Mouse (Mus musculus): ENCODE measurements around the gene Cacnb3. TPM values are rescaled to one million over a fixed set of nuclear protein-coding genes. Genes with fewer than 3 reads are reported as not detected.

Cacnb3 gene
- polyA plus RNA-seq, 1 experiment from 2014 or later: 69.7 TPM

- DNase-seq (ENCODE audit: low read depth, low spot score) (no peak), ATAC-seq (no peak)
- TF ChIP-seq CTCF (IDR thresholded peaks at IDR 0.05): no peak
- CTCF ChIA-PET: interaction anchor here (1.6 to 1.7 kb wide), 2 partner anchors 10 to 42 kb away, joined by 5 to 6 read pairs; no protein-coding TSS in a partner anchor
- POLR2A ChIA-PET: interaction anchor here (0.6 kb wide), 1 partner anchor 109 kb away, joined by 3 read pairs; no protein-coding TSS in a partner anchor
- H3K27me3 ChIP-seq: no peaks in the 10 kb centered on the region
- in situ Hi-C loops (cut with MboI; ENCODE audit: low pct_unique_long_range_greater_than_20kb): no loop called here
Observed at GRCm38 (mm10) chr15:98622199-98622598, 8.4 kb upstream of the Cacnb3 start.

DNA sequence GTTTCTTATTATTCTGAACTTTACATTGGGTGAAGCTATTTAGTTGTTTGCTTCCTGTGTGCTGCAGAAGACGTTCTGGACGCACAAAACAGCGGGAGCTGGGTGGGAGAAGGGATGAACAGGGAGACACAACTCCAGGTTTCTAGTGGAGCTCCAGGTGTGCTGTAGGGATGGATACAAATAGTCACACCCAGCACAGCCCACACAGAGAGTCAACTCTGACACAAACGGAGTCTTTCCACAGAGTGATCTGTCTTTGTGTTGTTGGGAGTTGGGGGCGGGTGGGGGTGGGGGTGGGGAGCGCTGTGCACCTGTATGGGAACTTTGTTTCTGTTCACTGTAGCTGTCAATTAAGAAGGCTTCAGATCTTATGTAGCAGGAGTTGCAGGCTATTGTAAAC lies 7.9 kb upstream of the Cacnb3 start:
- ChIA-PET POLR2A (no interaction called here), CTCF (interaction anchor here (1.6 to 1.7 kb wide), 2 partner anchors 9 to 42 kb away, joined by 5 to 6 read pairs; no protein-coding TSS in a partner anchor)
- H3K27me3 ChIP-seq: no peaks in the 10 kb centered on the region
- in situ Hi-C loops (cut with MboI; ENCODE audit: low pct_unique_long_range_greater_than_20kb): no loop called here
- ATAC-seq (no peak), DNase-seq (ENCODE audit: low read depth, low spot score) (no peak)
- TF ChIP-seq CTCF (IDR thresholded peaks at IDR 0.05): no peak

DNA sequence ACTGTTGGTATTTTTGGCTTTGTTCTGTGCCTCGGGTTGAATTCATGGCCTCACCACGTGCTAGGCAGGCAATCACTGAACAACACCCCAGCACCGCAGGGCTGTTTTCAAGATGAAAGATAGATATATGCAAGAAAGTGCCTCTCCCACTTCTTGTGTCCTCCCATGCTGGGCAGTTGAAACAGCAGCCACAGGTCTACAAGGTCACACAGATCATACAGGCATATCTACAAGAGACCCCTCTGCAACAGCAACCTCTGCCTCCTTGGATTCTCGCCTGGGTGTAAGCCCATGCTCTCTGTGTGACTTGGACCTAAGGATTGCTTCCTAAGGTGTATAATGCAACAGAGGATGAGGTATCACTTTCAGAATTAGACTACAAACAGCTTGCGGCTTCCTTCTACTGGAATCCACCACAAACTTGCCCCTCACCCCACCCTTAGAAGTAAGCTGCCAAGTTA lies 7.2 kb upstream of the Cacnb3 start:
- H3K27me3 ChIP-seq: no peaks in the 10 kb centered on the region
- in situ Hi-C loops (cut with MboI; ENCODE audit: low pct_unique_long_range_greater_than_20kb): no loop called here
- TF ChIP-seq CTCF (IDR thresholded peaks at IDR 0.05): no peak
- no peak for DNase-seq (ENCODE audit: low read depth, low spot score)
- ChIA-PET POLR2A (no interaction called here), CTCF (interaction anchor here (1.6 kb wide), 1 partner anchor 43 kb away, joined by 5 read pairs; no protein-coding TSS in a partner anchor)
- no peak for ATAC-seq

DNA sequence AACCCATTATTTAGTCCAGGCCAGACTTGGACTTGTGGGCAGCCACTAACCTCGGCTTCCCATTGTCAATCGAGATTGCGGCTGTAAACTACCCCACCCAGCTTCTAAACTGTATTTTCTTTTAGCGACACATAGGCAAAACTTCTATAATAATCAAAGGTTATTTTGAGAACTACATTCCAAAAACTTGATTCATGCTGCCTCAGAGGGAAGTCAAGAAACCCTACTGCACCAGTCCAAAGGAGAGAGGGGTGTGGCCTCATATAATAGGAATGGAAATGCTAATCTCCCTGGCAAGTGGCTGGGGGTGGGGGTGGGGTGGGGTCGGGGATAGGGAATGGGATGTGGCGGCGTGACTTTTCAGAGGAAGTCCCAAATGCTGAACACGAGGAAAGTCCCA lies 4.6 kb upstream of the Cacnb3 start:
- DNase-seq (ENCODE audit: low read depth, low spot score) (no peak), ATAC-seq (no peak)
- no peak for TF ChIP-seq CTCF (IDR thresholded peaks at IDR 0.05)
- in situ Hi-C loops (cut with MboI; ENCODE audit: low pct_unique_long_range_greater_than_20kb): no loop called here
- POLR2A ChIA-PET: interaction anchor here (0.6 kb wide), 1 partner anchor 24 kb away, joined by 4 read pairs; no protein-coding TSS in a partner anchor
- CTCF ChIA-PET: interaction anchor here (0.9 to 1.5 kb wide), 2 partner anchors 9 to 45 kb away, joined by 3 to 5 read pairs; no protein-coding TSS in a partner anchor
- H3K27me3 ChIP-seq: no peaks in the 10 kb centered on the region

DNA sequence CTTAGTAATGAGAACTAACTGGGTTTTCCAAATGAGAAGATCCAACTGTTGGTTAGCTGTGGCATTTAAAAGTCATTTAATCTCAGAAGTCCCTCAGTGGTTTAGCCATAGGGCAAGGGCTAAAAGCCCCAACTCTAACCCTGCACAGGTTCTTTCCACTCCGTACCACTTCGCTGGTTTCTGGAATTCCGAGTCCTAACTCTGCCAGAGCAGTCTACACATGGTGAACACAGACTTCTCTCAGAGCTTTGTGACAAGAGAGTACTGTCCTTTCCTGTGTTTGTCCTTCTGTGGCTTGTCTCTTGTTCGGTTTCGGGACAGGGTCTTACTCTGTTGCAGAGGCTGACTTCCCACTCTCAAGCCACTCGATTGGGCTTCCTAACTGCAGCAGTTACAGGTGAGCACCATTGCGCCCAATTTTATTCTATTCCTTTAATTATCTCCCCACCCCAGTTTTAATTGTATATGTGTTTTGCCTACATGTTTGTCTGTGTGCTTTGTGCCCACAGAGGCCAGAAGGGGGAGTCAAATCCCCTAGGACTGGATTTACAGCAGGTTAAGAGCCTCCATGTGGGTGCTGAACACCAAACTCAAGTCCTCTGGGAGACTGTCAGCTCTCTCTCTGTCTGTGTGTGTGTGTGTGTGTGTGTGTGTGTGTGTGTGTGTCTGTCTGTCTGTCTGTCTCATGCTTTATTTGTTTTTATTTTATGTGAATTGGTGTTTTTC lies 4.0 kb upstream of the Cacnb3 start:
- ATAC-seq (no peak), DNase-seq (ENCODE audit: low read depth, low spot score) (no peak)
- H3K27me3 ChIP-seq: no peaks in the 10 kb centered on the region
- in situ Hi-C loops (cut with MboI; ENCODE audit: low pct_unique_long_range_greater_than_20kb): no loop called here
- ChIA-PET CTCF (interaction anchor here (0.9 to 1.6 kb wide), 3 partner anchors 9 to 46 kb away, joined by 3 to 5 read pairs (median 4); no protein-coding TSS in a partner anchor), POLR2A (interaction anchor here (0.6 kb wide), 1 partner anchor 25 kb away, joined by 4 read pairs; no protein-coding TSS in a partner anchor)
- no peak for TF ChIP-seq CTCF (IDR thresholded peaks at IDR 0.05)

DNA sequence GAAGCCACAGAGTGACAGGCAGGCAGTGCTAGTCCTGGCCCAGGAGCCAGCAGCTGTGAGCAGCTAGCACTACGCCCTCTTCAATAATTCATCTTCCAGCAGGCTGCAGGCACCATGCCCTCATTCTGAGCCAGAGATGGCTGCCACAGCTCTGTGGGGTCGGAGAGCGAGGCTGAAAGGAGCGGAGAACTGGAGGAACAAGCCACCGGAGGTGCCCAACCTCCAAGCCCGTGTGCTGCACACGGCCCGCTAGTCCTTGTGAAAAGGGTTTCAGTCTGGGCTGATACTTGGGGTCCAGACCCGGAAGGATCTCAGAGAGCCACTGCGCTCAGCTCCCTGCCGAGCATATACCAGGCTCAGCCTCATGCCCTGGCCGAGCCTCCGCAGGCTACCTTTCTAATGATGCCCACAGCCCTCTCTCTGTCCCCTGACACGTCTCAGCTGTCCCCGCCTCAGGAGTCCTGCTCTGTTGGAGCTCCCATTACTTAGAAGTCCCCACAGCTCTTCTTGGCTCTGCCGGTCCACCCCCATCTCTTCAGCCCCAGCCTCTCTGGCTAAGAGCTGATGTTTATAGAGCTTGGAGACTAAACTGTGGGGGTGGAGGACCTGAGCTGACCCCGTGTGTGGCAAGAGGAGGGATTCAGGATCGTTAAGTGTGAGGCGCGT lies 1.9 kb upstream of the Cacnb3 start:
- ChIA-PET CTCF (interaction anchor here (1.5 kb wide), 1 partner anchor 11 kb away, joined by 8 read pairs; no protein-coding TSS in a partner anchor), POLR2A (no interaction called here)
- DNase-seq (ENCODE audit: low read depth, low spot score) (no peak), ATAC-seq (no peak)
- no peaks in the 10 kb centered on the region for H3K27me3 ChIP-seq
- in situ Hi-C loops (cut with MboI; ENCODE audit: low pct_unique_long_range_greater_than_20kb): no loop called here
- TF ChIP-seq CTCF (IDR thresholded peaks at IDR 0.05): no peak

DNA sequence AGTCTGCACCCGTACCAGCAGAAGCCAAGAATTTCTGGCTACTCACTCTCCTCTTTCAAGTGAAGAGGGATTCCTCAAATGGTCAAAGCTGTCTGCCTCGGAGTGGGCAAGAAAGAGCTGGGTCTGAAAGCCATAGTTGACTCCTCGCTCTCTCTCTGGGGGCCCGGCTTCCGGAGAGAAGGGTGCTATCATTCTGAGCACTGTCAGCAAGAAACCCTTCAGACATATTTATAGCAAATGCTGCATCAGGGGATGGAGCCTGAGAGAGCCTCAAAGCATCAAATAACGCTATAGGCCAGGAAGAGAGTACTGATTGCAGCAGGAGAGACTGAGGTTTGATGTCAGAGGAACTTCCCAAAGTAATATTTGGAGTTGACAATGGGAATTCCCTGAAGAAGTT lies 1.2 kb upstream of the Cacnb3 start:
- in situ Hi-C loops (cut with MboI; ENCODE audit: low pct_unique_long_range_greater_than_20kb): no loop called here
- no peak for TF ChIP-seq CTCF (IDR thresholded peaks at IDR 0.05)
- DNase-seq (ENCODE audit: low read depth, low spot score) (no peak), ATAC-seq (no peak)
- CTCF ChIA-PET: interaction anchor here (1.5 kb wide), 1 partner anchor 12 kb away, joined by 8 read pairs; no protein-coding TSS in a partner anchor
- POLR2A ChIA-PET: no interaction called here
- no peaks in the 10 kb centered on the region for H3K27me3 ChIP-seq

- H3K27me3 ChIP-seq: no peaks in the 10 kb centered on the region
Observed at GRCm38 (mm10) chr15:98631493-98631892, 853 bp downstream of the Cacnb3 start.

DNA sequence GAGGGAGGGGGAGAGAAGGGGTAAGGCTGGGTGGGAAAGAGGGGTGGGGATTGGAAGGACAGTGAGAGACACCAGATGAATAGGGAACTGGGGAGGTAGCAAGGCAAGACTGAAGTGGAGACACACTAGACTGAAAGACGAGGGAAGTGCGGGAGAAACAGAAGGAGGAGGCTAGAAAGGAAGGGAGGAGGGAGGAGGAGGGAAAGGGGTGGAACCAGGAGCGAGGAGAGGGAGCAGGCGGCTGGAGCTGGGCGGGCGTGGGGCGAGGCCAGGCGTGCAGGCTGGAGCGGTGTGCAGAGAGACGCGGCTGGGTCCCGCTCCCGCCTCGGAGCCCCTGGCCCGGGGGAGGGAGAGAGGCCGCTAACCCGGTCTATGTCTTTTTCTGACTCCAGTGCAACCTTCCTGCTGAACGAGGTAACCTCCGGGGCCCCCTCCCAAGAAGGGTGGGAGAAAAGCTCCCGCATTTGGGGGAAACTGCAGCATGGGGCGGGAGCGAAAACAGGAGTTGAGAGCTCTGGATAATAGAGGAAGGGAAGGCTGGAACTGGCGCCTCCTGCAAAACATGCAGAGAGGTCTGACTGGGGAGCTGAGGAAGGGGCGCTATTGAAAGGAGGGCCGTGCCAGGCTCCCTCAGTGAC lies 1.6 kb downstream of the Cacnb3 start:
- no peak for TF ChIP-seq CTCF (IDR thresholded peaks at IDR 0.05)
- ATAC-seq (peak; percentile 22), DNase-seq (ENCODE audit: low read depth, low spot score) (no peak)
- ChIA-PET POLR2A (interaction anchor here (0.7 kb wide), 1 partner anchor 10 kb away, joined by 3 read pairs; no protein-coding TSS in a partner anchor), CTCF (interaction anchor here (0.6 to 2.6 kb wide), 7 partner anchors 10 to 52 kb away, joined by 3 to 11 read pairs (median 3); no protein-coding TSS in a partner anchor)
- in situ Hi-C loops (cut with MboI; ENCODE audit: low pct_unique_long_range_greater_than_20kb): no loop called here
- H3K27me3 ChIP-seq: no peaks in the 10 kb centered on the region

More at GRCm38 (mm10) chr15:98631493-98631892, 853 bp downstream of the Cacnb3 start:
- TF ChIP-seq CTCF (IDR thresholded peaks at IDR 0.05): no peak
- peak; percentile 25 for ATAC-seq
- ChIA-PET POLR2A (no interaction called here), CTCF (interaction anchor here (0.7 to 2.6 kb wide), 7 partner anchors 9 to 51 kb away, joined by 3 to 11 read pairs (median 3); no protein-coding TSS in a partner anchor)
- in situ Hi-C loops (cut with MboI; ENCODE audit: low pct_unique_long_range_greater_than_20kb): no loop called here
- no peak for DNase-seq (ENCODE audit: low read depth, low spot score)

DNA sequence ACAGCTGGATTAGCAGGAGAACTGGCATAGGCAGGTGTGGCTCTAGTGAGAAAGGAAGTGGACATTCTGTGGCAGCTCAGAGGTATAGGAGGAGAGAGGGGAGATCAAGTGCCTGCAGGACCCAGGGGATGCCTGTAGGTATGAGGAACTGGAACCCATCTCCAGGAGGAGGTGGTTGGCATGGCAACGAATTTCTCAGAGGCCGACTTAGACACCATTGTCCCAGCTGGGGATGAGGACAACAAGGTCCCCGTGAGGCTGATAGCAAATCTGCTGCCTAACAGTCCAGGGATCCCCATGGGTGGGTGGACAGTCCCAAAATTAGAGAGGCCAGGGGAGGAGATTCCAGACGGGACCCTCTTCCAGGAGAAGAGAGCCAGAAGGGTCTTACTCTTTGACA lies 2.3 kb downstream of the Cacnb3 start:
- no peak for DNase-seq (ENCODE audit: low read depth, low spot score)
- no peak for ATAC-seq
- TF ChIP-seq CTCF (IDR thresholded peaks at IDR 0.05): no peak
- POLR2A ChIA-PET: interaction anchor here (0.7 to 1.4 kb wide), 4 partner anchors 9 to 27 kb away, joined by 3 to 5 read pairs (median 3); no protein-coding TSS in a partner anchor
- in situ Hi-C loops (cut with MboI; ENCODE audit: low pct_unique_long_range_greater_than_20kb): no loop called here
- H3K27me3 ChIP-seq: no peaks in the 10 kb centered on the region
- CTCF ChIA-PET: interaction anchor here (1.7 to 2.6 kb wide), 2 partner anchors 16 to 53 kb away, joined by 8 to 11 read pairs; no protein-coding TSS in a partner anchor
